Mouse (Mus musculus): Measurements from ENCODE around the gene Cys1.
A peak's percentile ranks its signal among the peaks of the same experiment; 100 is the strongest.
"Not testable (repeated sequence)": the region's sequence is repeated elsewhere in the genome, so short reads cannot be mapped to it uniquely, and the experiment has no call there.

Gene Cys1

DNA sequence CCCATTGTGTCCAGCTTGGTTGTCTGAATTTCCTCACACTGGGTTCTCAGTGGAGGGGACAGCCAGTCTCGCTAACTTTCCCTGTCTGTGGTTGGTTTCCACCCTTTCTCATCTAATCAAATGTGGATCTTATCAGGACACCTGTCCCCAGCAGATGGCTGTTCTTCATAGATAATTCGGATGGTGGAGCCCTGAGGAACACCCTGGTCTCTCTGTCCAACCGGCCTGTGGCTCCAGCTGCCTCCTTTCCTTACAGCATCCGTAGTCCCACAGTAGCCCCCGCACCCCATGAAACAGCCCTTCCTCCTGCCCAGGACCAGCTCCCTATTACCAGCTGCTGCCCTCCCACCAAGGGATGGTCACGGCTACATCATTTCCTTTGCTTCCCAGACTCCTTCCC, 35.7 kb downstream of the Cys1 start:
- no peak for DNase-seq (ENCODE audit: low spot score in 2 of 2)

GRCm38 (mm10) chr12:24644125-24644571, 37.5 kb downstream of the Cys1 start:
- no peak for DNase-seq (ENCODE audit: low spot score in 2 of 2)

- peak; percentile 61 to 66 for DNase-seq (ENCODE audit: low spot score in 2 of 2)
Measured at GRCm38 (mm10) chr12:24642370-24642802, 39.2 kb downstream of the Cys1 start.

DNA sequence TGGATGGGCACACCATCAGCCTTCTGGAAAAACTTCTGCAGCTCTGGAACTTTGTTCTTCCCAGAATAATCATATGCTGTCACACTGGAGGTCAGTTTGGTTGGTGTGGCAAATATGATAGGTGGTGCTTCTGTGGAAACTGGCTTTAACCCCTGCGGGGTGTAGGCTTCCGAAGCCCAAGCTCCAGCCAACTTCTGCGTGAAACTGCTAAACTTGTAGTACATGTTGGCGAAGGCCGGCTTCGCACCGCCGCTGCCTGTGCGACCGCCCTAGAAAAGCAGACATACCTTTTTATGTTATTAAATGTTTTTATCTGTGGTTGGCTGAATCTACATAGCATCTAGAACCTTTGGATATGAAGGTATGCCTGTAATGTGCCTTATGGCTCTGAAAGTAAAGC, 42.8 kb downstream of the Cys1 start:
- not testable (repeated sequence) for DNase-seq (ENCODE audit: low spot score in 2 of 2)

GRCm38 (mm10) chr12:24634648-24635047, 47.0 kb downstream of the Cys1 start:
- no peak for DNase-seq (ENCODE audit: low spot score in 2 of 2)

GRCm38 (mm10) chr12:24634212-24634611, 47.4 kb downstream of the Cys1 start:
- no peak for DNase-seq (ENCODE audit: low spot score in 2 of 2)

DNA sequence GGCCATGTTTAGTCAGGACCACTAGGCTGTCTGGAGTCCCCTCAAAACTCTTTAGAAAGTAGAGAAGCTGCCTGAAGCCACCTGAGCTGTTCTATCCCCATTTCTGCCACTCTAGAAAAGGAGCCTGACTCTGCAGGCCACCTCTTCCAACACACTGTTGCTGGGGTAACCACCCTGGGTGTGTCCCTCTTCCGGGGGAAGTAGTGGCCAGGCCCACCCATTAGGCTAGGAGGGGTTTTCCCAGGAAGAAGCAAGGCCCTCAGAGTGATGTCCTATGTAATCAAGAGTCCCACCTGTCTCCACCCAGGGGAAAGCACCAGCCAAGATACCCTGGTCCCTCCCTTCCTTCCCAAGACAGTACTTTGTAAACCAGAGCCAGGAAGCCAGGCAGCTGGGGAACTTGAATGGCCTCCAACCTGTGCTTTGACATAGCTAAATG, 47.8 kb downstream of the Cys1 start:
- DNase-seq (ENCODE audit: low spot score in 2 of 2) = no peak

DNA sequence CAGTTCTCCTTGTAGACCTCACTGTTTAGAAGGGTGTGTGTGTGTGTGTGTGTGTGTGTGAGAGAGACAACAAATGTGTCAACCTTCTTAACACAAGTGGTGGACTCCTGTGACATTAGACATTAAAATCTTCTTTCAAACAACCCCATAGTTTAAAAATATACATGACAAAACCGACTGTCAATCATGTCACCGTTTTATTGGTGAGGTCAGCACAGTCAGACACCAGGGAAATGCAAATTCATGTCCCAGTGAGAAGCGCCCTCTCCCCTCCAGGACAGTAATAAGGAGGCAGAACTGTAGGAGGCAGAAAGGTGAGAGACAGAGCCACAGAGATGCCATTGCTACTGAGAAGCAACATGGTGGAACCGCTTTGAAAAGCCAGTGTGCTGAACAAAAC, 49.2 kb downstream of the Cys1 start:
- no peak for DNase-seq (ENCODE audit: low spot score in 2 of 2)

DNA sequence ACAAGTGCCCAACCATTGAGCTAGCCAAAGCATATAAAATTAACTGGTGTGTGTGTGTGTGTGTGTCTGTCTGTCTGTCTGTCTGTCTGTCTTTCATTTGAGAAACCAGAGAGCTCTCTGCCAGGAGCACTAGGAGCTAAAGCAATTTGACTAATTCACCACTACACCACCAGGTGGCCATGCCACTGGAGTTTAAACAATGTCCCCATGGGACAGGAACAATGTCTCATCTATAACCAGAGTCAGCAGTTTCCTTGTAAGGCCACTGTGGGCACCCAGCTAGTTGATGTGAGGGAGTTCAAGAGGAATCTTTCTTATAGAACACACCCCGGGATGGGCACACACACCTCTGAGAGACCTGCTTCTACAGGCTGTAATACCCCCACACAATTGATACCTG, 51.4 kb downstream of the Cys1 start:
- DNase-seq (ENCODE audit: low spot score in 2 of 2) = no peak

DNA sequence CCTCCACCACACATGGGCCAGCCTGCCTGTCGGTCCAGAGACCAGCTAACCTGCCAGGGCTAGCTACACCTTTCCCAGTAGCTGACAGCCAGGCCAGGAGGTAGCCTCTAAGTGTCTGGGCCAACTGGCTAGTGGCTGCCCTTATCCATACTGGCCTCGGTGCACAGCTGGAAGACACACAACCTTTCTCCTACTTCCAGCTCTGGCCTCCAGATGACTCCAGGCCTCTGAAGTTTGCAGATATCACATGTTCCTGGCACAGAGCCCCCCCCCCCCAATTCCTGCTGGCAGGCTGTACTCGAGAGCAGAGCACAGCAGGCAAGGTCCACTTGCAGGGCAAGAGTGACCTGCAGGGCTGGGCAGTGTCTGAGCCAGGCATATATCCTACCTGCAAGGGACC, 54.4 kb downstream of the Cys1 start:
- DNase-seq (ENCODE audit: low spot score in 2 of 2) = no peak

DNA sequence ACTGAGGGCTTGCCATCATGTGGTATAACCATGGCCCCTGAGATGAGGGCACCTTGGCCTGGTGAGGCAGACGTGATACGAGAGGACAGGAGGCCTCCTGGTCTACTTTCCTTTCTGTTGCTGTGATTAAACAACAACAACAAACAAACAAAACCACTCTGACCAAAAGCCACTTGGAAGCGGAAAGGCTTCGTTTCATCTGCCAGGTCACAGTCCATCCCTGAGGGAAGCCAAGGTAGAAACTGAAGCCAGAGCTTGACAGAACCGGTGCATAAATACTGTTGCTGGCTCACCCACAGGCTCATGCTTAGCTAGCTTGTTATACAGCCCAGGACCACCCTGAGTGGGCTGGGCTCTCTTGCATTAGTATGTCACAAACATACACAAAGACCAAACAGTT, 55.2 kb downstream of the Cys1 start:
- DNase-seq (ENCODE audit: low spot score in 2 of 2) = no peak

GRCm38 (mm10) chr12:24623486-24624251, 57.9 kb downstream of the Cys1 start:
- no peak for DNase-seq (ENCODE audit: low spot score in 2 of 2)

GRCm38 (mm10) chr12:24619436-24619835, 62.2 kb downstream of the Cys1 start:
- no peak for DNase-seq (ENCODE audit: low spot score in 2 of 2)
